Comparison of ENCODE assay signal across 8 mouse cellular contexts in the genomic region with DNA sequence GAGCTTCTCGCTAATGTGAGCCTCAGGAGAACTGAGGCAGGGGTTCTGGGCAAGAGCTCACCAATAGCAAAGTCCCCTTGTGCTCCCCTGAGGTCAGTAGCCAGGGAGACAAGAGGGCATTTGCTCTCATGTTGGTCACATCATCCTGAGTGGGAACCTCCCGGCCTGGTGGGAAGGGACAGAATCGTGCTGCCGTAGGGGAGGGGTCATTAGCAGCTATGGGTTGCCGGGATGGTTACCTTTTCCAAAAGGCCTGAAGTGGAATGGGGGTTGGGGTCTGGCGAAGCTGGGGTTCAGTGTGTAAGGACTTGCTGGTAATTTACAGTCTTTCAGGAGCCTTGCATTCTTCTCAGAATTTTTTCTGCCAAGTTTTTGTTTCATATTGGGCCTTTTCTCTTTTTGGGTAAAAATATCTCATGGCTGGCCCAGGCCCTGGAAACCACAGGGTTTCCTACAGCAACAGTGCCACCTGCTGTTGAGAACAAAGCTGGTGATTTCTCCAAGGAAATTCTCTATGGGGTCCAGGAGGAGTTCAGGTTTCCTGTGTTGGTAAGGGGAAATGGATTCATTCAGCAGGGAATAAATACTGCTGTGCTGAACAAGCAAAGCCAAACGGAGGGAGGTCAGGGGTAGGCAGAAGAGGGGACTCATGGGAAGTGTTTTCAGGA.
A peak's percentile ranks its signal among the peaks of the same experiment; 100 is the strongest.
DNase-seq lines count a peak whose midpoint lies in the region; ATAC-seq lines count a peak whose summit lies in the region.

No protein-coding gene starts in this region.

- no peaks in the 10 kb centered on the region for H3K36me3 ChIP-seq in kidney, embryonic 15.5 days
- no peaks in the 10 kb centered on the region for H3K36me3 ChIP-seq in forebrain, embryonic 11.5 days (ENCODE audit: control insufficient read depth, insufficient read depth, low read length)
- no peaks in the 10 kb centered on the region for H3K36me3 ChIP-seq in hindbrain, embryonic 11.5 days (ENCODE audit: control insufficient read depth, insufficient read depth, low read length)
- no peaks in the 10 kb centered on the region for H3K36me3 ChIP-seq in midbrain, embryonic 13.5 days

- no peak overlapping the region for H3K27ac ChIP-seq in kidney, embryonic 15.5 days
- H3K27ac ChIP-seq in forebrain, embryonic 11.5 days (ENCODE audit: low read depth, low read length): no peak overlapping the region
- no peak overlapping the region for H3K27ac ChIP-seq in hindbrain, embryonic 11.5 days (ENCODE audit: low read depth, low read length)
- no peak overlapping the region for H3K27ac ChIP-seq in midbrain, embryonic 13.5 days

- no peaks in the 10 kb centered on the region for H3K27me3 ChIP-seq in kidney, embryonic 15.5 days
- no peaks in the 10 kb centered on the region for H3K27me3 ChIP-seq in forebrain, embryonic 11.5 days (ENCODE audit: control insufficient read depth, insufficient read depth, low read length)
- H3K27me3 ChIP-seq in hindbrain, embryonic 11.5 days (ENCODE audit: control insufficient read depth, insufficient read depth, low read length): no peaks in the 10 kb centered on the region
- H3K27me3 ChIP-seq in midbrain, embryonic 13.5 days: no peaks in the 10 kb centered on the region

- peak; percentile 17 for DNase-seq in kidney, adult 18-20 months
- DNase-seq in brain, embryonic 18.5 days (ENCODE audit: low read depth, low spot score): peak; percentile 66
- DNase-seq in forebrain, embryonic 11.5 days (ENCODE audit: low spot score): peak; percentile 64
- peak; percentile 75 for DNase-seq in hindbrain, embryonic 11.5 days (ENCODE audit: low spot score)
- peak; percentile 35 to 37 for DNase-seq in left cerebral cortex, adult 8-10 months (ENCODE audit: low spot score in 2 of 2)
- peak; percentile 43 for DNase-seq in thymus, postnatal 0 days (ENCODE audit: low spot score)

- no peak overlapping the region for H3K4me2 ChIP-seq in kidney, embryonic 15.5 days
- no peak overlapping the region for H3K4me2 ChIP-seq in forebrain, embryonic 11.5 days (ENCODE audit: low read depth, low read length, severe bottlenecking)
- H3K4me2 ChIP-seq in hindbrain, embryonic 11.5 days (replicated peaks; ENCODE audit: low read depth, low read length): no peak overlapping the region
- no peak overlapping the region for H3K4me2 ChIP-seq in midbrain, embryonic 13.5 days (replicated peaks)

- peaks cover 5% of the 10 kb centered on the region for H3K4me1 ChIP-seq in kidney, embryonic 15.5 days
- H3K4me1 ChIP-seq in forebrain, embryonic 11.5 days (replicated peaks; ENCODE audit: control insufficient read depth, insufficient read depth, low read length): peaks cover 2% of the 10 kb centered on the region; the same call in 1 of the 2 replicates
- H3K4me1 ChIP-seq in hindbrain, embryonic 11.5 days (replicated peaks; ENCODE audit: control insufficient read depth, insufficient read depth, low read length): no peaks in the 10 kb centered on the region
- peaks cover 6% of the 10 kb centered on the region for H3K4me1 ChIP-seq in midbrain, embryonic 13.5 days (replicated peaks)

- no peak overlapping the region for H3K9ac ChIP-seq in kidney, embryonic 15.5 days
- H3K9ac ChIP-seq in forebrain, embryonic 11.5 days (ENCODE audit: low read length): no peak overlapping the region
- no peak overlapping the region for H3K9ac ChIP-seq in hindbrain, embryonic 11.5 days (ENCODE audit: low read depth, low read length)
- no peak overlapping the region for H3K9ac ChIP-seq in midbrain, embryonic 13.5 days (replicated peaks)

- no peak; the same call in 1 of the 2 replicates for ATAC-seq in kidney, embryonic 15.5 days (replicated peaks; ENCODE audit: low FRiP score)
- ATAC-seq in forebrain, embryonic 11.5 days (replicated peaks; ENCODE audit: low FRiP score): no peak
- no peak for ATAC-seq in hindbrain, embryonic 11.5 days (ENCODE audit: low FRiP score)
- peak; percentile 58; the same call in 1 of the 2 replicates for ATAC-seq in midbrain, embryonic 13.5 days

- H3K4me3 ChIP-seq in kidney, embryonic 15.5 days (replicated peaks): no peak overlapping the region
- H3K4me3 ChIP-seq in forebrain, embryonic 11.5 days (ENCODE audit: low read depth, low read length): no peak overlapping the region
- no peak overlapping the region for H3K4me3 ChIP-seq in hindbrain, embryonic 11.5 days (ENCODE audit: low read depth, low read length)
- no peak overlapping the region for H3K4me3 ChIP-seq in midbrain, embryonic 13.5 days (replicated peaks)

- 50% methylated on average over 7 of the region's 7 CpGs for WGBS in kidney, embryonic 15.5 days
- WGBS in forebrain, embryonic 11.5 days: 36% methylated on average over 7 of the region's 7 CpGs
- 32% methylated on average over 7 of the region's 7 CpGs for WGBS in hindbrain, embryonic 11.5 days
- 43% methylated on average over 7 of the region's 7 CpGs for WGBS in midbrain, embryonic 13.5 days

- no peaks in the 10 kb centered on the region for H3K9me3 ChIP-seq in kidney, embryonic 15.5 days (replicated peaks)
- no peaks in the 10 kb centered on the region for H3K9me3 ChIP-seq in forebrain, embryonic 11.5 days (ENCODE audit: control insufficient read depth, low read length)
- no peaks in the 10 kb centered on the region for H3K9me3 ChIP-seq in hindbrain, embryonic 11.5 days (ENCODE audit: control insufficient read depth, low read length)
- H3K9me3 ChIP-seq in midbrain, embryonic 13.5 days: no peaks in the 10 kb centered on the region

Comparison
In these comparisons a context has a peak if more than half of its experiments do, and no peak if none do; other contexts are left out.
1. DNase-seq: peak in every context shown above with its lines; median percentile 75 in hindbrain, embryonic 11.5 days; 66 in brain, embryonic 18.5 days; 64 in forebrain, embryonic 11.5 days; 43 in thymus, postnatal 0 days; 36 in left cerebral cortex, adult 8-10 months; 17 in kidney, adult 18-20 months.